Mouse (Mus musculus): Measurements from ENCODE around the gene Apom. TPM values are rescaled to one million over a fixed set of nuclear protein-coding genes. Genes with fewer than 3 reads are reported as not detected.

The Apom gene
- polyA plus RNA-seq, 1 experiment from 2014 or later = 2.2 TPM

DNA sequence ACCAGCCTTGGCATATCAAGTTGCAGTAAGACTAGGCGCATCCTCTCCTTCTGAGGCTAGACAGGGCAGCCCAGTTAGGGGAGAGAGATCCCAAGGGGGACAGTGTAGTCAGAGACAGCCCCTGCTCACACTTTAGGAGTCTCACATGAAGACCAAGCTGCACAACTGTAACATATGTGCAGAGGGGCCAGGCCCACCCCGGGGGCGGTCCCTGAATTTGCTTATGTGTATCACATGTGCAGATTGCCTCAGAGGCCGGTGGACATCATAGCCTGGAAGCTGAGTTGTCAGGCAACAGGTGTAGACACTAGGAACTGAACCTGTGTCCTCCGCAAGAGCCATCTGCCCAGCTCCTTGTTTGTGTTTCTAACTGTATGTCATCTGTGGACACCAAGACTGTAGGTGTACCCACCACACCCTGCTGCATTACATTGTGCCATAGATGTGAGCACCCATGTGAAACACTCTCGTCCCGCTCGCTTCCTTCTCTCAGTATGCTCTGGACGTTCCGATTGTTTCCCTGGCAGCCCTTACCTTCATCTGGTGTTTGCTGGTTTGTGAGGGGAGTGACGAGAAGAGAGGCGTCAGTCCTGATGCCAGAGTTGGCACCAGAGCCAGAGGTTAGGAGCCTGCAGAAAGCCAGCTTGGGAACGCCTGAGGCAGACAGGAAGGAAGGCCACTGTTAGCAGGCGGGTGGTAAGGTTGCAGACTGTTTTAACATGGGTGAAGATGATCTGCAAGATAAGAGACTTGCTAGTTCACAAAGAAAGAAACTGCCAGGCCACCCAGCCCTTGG is 39.2 kb downstream of the Apom start:
- no peak overlapping the region for H3K9ac ChIP-seq
- H3K9me3 ChIP-seq = no peaks in the 10 kb centered on the region
- no peaks in the 10 kb centered on the region for H3K27me3 ChIP-seq (replicated peaks)
- no peak overlapping the region for H3K4me3 ChIP-seq
- no peak overlapping the region for H3K4me2 ChIP-seq
- no peak for ATAC-seq (ENCODE audit: extremely low read depth, insufficient number of reproducible peaks, low FRiP score, low TSS enrichment)
- 84% methylated on average over 14 of the region's 14 CpGs for WGBS
- no peak overlapping the region for H3K27ac ChIP-seq (replicated peaks)
- peaks cover 24% of the 10 kb centered on the region for H3K4me1 ChIP-seq
- H3K36me3 ChIP-seq = peaks cover 69% of the 10 kb centered on the region

DNA sequence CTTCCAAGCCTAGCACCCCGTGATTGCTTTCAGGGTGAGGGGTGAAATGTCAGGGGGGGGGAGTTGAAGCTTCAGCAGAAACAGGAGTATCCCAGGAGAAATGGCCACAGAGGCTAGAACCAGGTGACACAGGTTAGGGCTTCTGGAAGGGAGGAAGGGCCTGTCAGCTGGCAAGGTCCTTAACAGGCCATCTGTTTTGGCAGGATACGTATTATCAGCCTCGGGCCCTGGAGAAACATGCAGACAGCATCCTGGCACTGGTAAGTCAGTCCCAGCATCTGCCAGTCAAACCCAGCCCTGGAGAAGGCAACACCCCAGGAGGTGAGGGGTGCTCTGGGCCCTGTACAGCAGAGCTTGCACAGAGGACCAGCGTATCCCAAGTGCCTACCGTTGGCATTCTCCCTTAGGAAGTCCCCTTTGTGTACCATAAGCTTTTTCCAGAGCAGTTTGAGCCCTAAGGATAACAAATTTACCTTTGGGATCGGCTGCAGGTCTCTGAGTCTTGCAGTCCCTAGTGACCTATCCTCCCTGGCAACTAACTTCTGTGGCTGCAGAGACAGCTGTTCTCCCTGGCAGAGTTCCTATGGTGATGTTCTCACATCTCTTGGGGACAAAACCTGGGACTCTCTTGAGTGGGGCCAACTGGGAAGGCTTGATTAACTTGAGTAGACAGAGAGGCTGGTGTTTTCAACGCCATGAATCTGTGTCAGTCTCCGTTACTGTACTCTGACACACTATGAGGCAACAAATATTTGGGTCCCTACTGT is 41.5 kb downstream of the Apom start:
- WGBS = 55% methylated on average over 8 of the region's 8 CpGs
- Histone ChIP-seq H3K27ac (replicated peaks) (0 out of 2 replicates have a peak overlapping the region, but pooled peaks have one; percentile 92), H3K4me2 (peak overlapping the region; percentile 83), H3K36me3 (peaks cover 47% of the 10 kb centered on the region), H3K9ac (peak overlapping the region; percentile 87), H3K27me3 (replicated peaks) (no peaks in the 10 kb centered on the region), H3K4me3 (peak overlapping the region; percentile 73), H3K4me1 (peaks cover 27% of the 10 kb centered on the region), H3K9me3 (no peaks in the 10 kb centered on the region)
- ATAC-seq (ENCODE audit: extremely low read depth, insufficient number of reproducible peaks, low FRiP score, low TSS enrichment) = no peak

DNA sequence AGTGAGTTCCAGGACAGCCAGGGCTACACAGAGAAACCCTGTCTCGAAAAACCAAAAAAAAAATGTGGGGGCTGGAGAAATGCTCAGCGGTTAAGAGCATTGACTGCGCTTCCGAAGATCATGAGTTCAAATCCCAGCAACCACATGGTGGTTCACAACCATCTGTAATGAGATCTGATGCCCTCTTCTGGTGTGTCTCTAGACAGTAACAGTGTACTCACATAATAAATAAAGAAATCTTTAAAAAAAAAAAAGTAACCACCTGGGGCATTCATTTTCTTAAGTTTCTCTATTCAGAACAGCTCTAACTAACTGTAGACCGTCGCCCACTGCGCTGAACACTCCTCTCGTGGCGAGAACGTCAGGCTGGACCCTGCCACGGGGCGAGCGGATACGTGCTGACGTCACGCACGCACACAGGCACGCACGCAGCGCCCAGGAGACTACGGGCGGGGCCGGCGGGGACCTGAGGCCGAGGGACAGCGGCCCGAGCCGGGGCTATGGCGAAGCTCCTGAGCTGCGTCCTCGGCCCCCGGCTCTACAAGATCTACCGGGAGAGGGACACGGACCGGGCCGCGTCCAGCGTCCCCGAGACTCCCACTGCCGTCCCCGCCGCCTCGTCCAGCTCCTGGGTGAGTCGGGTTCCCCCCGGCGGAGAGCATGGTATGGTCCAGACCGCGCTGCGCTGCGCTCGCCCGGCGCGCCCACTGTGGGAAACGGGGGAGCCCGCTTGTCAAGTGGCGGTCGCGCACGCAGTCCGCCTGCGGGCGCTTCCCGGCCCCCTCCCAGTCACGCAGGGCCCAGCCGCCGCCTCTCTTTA is 42.8 kb downstream of the Apom start, which contains the start of gene Abhd16a:
TSS of gene Abhd16a (plus strand) at position 439 of the 820 bp plus-strand sequence.
- peak; percentile 96 for ATAC-seq (ENCODE audit: extremely low read depth, insufficient number of reproducible peaks, low FRiP score, low TSS enrichment)
- Histone ChIP-seq H3K27ac (replicated peaks) (peak within 1 kb of the TSS; percentile 92), H3K4me1 (peaks cover 22% of the 10 kb centered on the region), H3K4me3 (peak within 1 kb of the TSS; percentile 73), H3K27me3 (replicated peaks) (no peaks in the 10 kb centered on the region), H3K9ac (peak within 1 kb of the TSS; percentile 87), H3K36me3 (peaks cover 34% of the 10 kb centered on the region), H3K9me3 (no peaks in the 10 kb centered on the region), H3K4me2 (peak within 1 kb of the TSS; percentile 83)
- WGBS = 4% methylated on average over 52 of the region's 67 CpGs

DNA sequence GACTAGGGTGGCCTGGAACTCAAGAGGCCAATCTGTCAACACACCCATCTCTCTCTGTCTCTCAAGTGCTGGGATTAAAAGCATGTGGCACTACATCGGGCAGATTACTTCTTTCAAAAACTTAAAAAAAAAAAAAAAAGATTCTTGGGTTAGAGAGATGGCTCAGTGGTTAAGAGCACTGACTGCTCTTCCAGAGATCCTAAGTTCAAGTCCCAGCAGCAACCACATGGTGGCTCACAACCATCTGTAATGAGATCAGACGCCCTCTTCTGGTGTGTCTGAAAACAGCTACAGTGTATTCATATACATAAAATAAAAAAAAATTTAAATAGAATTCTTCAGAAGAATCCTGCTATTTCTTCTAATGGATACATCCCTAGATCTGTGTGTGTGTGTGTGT is 43.7 kb downstream of the Apom start:
- Histone ChIP-seq H3K9ac (no peak overlapping the region), H3K36me3 (peaks cover 25% of the 10 kb centered on the region), H3K27me3 (replicated peaks) (peaks cover 6% of the 10 kb centered on the region), H3K4me2 (no peak overlapping the region), H3K27ac (replicated peaks) (no peak overlapping the region), H3K4me1 (peaks cover 22% of the 10 kb centered on the region), H3K9me3 (no peaks in the 10 kb centered on the region), H3K4me3 (no peak overlapping the region)
- ATAC-seq (ENCODE audit: extremely low read depth, insufficient number of reproducible peaks, low FRiP score, low TSS enrichment) = no peak
- 34% methylated on average over 2 of the region's 2 CpGs for WGBS

DNA sequence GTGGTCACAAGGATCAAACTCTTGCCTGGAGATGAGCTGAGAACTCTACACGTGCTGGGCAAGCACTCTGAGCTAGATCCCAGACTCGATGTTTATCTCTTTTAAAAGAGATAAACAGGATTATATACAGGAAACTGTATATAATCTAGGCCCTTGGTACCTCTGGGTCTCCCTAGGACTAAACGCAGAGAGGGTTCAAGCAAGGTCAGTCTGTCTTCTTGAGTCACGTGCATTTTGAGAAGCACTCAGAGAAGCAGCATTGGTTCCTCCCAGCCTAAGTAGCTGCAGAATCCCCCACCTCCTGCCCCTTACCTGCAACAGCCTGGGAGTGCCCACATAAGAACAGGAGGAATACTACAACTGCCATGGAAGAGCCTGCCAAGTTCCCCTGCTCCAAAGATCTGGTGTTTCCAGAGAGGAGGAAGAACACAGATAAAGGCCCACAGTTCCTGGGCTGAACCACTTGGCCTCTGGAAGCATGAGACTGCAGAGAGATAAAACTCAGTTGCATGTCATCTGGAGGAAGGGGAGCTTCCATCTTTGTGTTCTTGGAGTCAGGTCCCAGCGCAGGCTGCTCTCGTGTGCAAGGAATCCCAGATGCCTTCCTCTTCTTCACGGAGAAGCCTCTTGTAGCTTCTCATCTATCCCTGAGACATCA is 46.5 kb downstream of the Apom start, which contains the start of gene Ly6g6f:
TSS of gene Ly6g6f (minus strand) at position 403 of the 658 bp plus-strand sequence.
- Histone ChIP-seq H3K9me3 (no peaks in the 10 kb centered on the region), H3K27ac (replicated peaks) (no peak within 1 kb of the TSS), H3K36me3 (no peaks in the 10 kb centered on the region), H3K4me2 (no peak within 1 kb of the TSS), H3K4me1 (peaks cover 16% of the 10 kb centered on the region), H3K27me3 (replicated peaks) (peaks cover 21% of the 10 kb centered on the region), H3K4me3 (no peak within 1 kb of the TSS), H3K9ac (no peak within 1 kb of the TSS)
- no peak for ATAC-seq (ENCODE audit: extremely low read depth, insufficient number of reproducible peaks, low FRiP score, low TSS enrichment)
- WGBS = 43% methylated on average over 7 of the region's 7 CpGs

DNA sequence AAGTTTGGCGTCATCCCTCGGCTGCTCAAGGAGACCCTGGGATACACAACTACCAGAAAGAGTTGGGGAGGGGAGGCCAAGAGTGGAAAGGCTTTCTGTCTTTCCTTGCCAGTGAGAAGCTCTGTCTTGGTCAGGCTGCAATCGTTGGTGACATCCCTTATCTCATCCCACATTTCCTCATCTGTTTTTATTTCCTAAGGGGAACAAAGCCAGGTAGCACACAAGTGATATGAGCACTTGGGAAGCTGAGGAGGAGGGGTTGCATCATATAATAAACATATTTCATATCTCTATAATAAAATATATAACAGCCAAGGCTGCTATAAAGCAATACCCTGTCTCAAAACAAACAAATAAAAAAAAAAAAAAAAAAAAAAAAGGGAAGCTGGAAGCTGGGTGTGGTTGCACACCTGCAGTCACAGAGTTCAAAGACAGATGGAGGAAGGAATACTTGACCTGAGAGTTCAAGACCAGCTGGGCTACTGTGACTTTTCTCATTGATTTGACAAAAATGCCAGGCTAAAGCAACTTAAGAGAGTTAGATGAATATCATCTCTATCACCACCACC is 47.8 kb downstream of the Apom start:
- Histone ChIP-seq H3K36me3 (no peaks in the 10 kb centered on the region), H3K4me2 (no peak overlapping the region), H3K9ac (no peak overlapping the region), H3K27ac (replicated peaks) (no peak overlapping the region), H3K27me3 (replicated peaks) (peaks cover 21% of the 10 kb centered on the region), H3K9me3 (no peaks in the 10 kb centered on the region), H3K4me1 (peaks cover 20% of the 10 kb centered on the region), H3K4me3 (no peak overlapping the region)
- no peak for ATAC-seq (ENCODE audit: extremely low read depth, insufficient number of reproducible peaks, low FRiP score, low TSS enrichment)
- WGBS = 52% methylated on average over 3 of the region's 3 CpGs

DNA sequence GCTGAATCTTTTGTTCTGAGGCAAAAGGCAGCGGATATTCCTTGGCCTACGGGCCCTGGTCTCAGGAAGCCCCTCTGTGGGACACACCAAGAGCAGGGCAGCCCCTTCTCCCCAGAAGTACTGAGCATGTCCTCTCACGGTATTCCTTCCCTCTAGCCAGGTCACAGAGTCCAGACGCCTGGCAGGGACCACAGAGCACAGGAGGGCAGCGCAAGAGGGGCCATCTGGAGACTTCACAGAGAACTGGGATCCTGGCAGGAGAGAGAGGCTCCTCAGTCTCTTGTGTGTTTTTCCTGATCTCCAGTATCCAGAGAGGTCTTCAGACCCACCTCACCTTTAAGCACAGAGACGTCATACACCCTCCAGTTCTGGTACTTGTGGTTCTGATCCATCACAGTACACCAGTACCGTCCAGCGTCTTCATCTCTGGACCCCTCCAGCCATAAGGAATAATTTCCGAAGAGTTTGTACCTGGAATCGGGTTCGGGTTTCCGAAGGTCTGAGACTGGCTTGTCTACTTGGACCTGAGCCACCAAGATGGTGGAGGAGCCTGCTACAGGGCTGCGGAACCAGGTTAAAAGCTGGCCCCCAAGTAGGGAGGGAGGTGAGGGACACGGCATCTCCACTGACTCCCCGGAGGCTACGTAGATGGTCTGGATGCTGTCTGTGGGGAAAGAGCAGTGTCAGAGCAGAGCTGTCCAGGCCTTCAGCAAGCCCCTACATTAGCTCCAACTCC is 48.8 kb downstream of the Apom start:
- H3K9me3 ChIP-seq = no peaks in the 10 kb centered on the region
- H3K27ac ChIP-seq (replicated peaks) = no peak overlapping the region
- WGBS = 78% methylated on average over 16 of the region's 16 CpGs
- no peak overlapping the region for H3K4me2 ChIP-seq
- ATAC-seq (ENCODE audit: extremely low read depth, insufficient number of reproducible peaks, low FRiP score, low TSS enrichment) = no peak
- no peak overlapping the region for H3K4me3 ChIP-seq
- H3K9ac ChIP-seq = no peak overlapping the region
- no peaks in the 10 kb centered on the region for H3K36me3 ChIP-seq
- H3K27me3 ChIP-seq (replicated peaks) = peaks cover 26% of the 10 kb centered on the region
- peaks cover 18% of the 10 kb centered on the region for H3K4me1 ChIP-seq

DNA sequence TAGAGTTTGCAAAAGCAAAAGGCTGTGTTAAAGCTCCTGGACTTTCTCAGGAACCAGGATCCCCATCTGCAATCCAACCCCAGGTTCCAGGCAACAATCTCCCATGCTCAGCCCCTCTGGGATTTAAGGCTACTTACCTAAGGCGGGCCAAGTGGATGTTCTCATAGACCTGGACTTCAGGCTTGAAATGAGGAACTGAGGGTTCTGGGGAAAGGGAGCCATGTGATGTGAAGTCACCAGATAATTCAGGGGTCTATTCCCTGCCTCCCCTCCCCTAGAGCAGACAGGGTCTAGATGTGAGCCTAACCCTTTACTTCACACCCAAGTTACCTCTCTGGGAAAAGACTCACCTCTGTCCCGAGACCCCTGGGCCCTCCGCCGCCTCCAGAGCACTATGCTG is 51.1 kb downstream of the Apom start:
- Histone ChIP-seq H3K9me3 (no peaks in the 10 kb centered on the region), H3K27me3 (replicated peaks) (peaks cover 27% of the 10 kb centered on the region), H3K4me2 (no peak overlapping the region), H3K4me1 (peaks cover 31% of the 10 kb centered on the region), H3K4me3 (no peak overlapping the region), H3K27ac (replicated peaks) (no peak overlapping the region), H3K36me3 (no peaks in the 10 kb centered on the region), H3K9ac (no peak overlapping the region)
- WGBS = 91% methylated on average over 4 of the region's 4 CpGs
- no peak for ATAC-seq (ENCODE audit: extremely low read depth, insufficient number of reproducible peaks, low FRiP score, low TSS enrichment)

DNA sequence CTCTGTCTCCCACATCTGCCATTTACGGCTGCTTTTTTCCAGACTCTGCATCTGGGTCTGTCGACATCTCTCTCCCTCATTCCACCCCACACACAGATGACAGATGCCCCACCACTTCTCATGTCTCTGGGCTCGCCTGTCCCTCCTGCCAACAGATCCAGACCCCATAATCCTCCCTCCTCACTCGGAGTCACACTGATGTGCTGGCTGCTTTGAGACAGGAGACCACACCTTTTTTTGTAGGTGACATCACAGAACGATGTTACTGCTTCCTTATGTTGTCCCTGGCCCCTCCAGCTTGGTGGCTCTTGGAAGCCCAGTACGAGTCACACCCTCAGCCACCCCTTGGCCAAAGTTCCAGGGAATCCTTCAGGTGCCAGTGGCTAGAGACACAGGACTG is 51.6 kb downstream of the Apom start:
- Histone ChIP-seq H3K9me3 (peaks cover 2% of the 10 kb centered on the region; the same call in 1 of the 2 replicates), H3K27me3 (replicated peaks) (peaks cover 27% of the 10 kb centered on the region), H3K4me2 (peak overlapping the region; percentile 58), H3K27ac (replicated peaks) (no peak overlapping the region), H3K9ac (peak overlapping the region; percentile 48), H3K4me1 (peaks cover 29% of the 10 kb centered on the region), H3K36me3 (no peaks in the 10 kb centered on the region), H3K4me3 (peak overlapping the region; percentile 10)
- no peak for ATAC-seq (ENCODE audit: extremely low read depth, insufficient number of reproducible peaks, low FRiP score, low TSS enrichment)
- WGBS = 27% methylated on average over 6 of the region's 6 CpGs

DNA sequence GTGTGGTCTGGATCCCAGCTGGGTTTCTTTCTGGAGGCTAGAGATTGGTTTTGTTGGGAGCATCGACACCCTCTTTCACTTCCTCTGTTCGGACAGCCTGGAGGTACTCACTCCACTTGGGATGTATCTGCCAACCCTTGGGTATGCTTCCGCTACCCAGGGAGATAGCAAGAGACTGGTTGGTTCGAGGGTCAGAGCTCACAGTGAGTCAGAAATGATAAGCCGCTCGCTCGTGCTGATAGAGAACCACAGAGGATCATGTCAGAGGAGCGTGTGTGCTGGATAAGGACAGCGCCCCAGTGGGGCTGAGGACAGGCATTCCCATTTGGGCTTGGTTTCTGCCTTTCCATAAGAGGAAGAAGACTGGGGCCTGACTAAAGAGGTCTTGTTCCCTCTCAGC is 52.1 kb downstream of the Apom start:
- H3K27me3 ChIP-seq (replicated peaks) = peaks cover 27% of the 10 kb centered on the region
- peak overlapping the region; percentile 48 for H3K9ac ChIP-seq
- H3K27ac ChIP-seq (replicated peaks) = no peak overlapping the region
- peak overlapping the region; percentile 58 for H3K4me2 ChIP-seq
- WGBS = 9% methylated on average over 9 of the region's 9 CpGs
- no peak for ATAC-seq (ENCODE audit: extremely low read depth, insufficient number of reproducible peaks, low FRiP score, low TSS enrichment)
- peaks cover 29% of the 10 kb centered on the region for H3K4me1 ChIP-seq
- peaks cover 2% of the 10 kb centered on the region; the same call in 1 of the 2 replicates for H3K9me3 ChIP-seq
- H3K4me3 ChIP-seq = peak overlapping the region; percentile 10
- H3K36me3 ChIP-seq = no peaks in the 10 kb centered on the region

Measured in heart, embryonic 13.5 days (tissue).